ENCODE assay signal across 25 mouse cellular contexts in the genomic region with DNA sequence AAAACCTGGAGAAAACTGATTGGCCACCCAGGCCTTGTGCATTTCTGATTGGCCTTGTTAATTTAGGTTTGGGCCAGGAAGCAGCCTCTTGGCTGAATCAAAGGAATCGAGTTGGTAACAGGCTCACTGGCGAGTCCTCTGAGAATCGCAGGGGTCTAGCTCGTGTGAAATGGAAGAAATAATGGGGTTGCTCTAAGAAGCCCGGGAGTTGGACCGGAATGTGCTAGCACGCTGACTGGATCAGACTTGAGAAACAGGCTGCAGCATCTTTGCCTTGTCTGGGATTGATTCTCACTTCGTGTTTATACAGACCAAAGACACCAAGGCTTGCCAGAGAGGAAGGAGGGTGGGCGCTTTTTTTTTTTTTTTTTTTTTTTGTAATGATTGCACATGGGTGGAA.
A peak's percentile ranks its signal among the peaks of the same experiment; 100 is the strongest.
DNase-seq lines count a peak whose midpoint lies in the region; ATAC-seq and TF ChIP-seq lines count a peak whose summit lies in the region.
"Had no signal": no experiment of that assay in that cellular context is flagged by ENCODE, and none has a peak within 500 bp of the region (broad histone marks: within the 10 kb centered on the region; RNA-seq: fewer than 3 reads in every experiment).

No protein-coding gene starts in this region.

- WGBS in heart, embryonic 14.5 days, result 66% methylated on average over 9 of the region's 9 CpGs
- 50% methylated on average over 9 of the region's 9 CpGs for WGBS in limb, embryonic 12.5 days
- WGBS in limb, embryonic 10.5 days, result 64% methylated on average over 9 of the region's 9 CpGs
- 57% methylated on average over 9 of the region's 9 CpGs for WGBS in lung, adult 2 months

- H3K4me3 ChIP-seq in heart, embryonic 14.5 days (ENCODE audit: control insufficient read depth in 1 of 2, insufficient read depth in 1 of 2, low read depth in 1 of 2, low read length in 2 of 2), result no peak overlapping the region
- no peak overlapping the region for H3K4me3 ChIP-seq in limb, embryonic 12.5 days (replicated peaks)
- H3K4me3 ChIP-seq in limb, embryonic 10.5 days, result no peak overlapping the region
- H3K4me3 ChIP-seq in lung, adult 2 months (replicated peaks; ENCODE audit: extremely low read depth, low read depth, low read length), result no peak overlapping the region
- H3K4me3 ChIP-seq: embryonic facial prominence, embryonic 12.5 days; forebrain, embryonic 10.5 days; kidney, embryonic 15.5 days; midbrain, embryonic 10.5 days; midbrain, embryonic 15.5 days; neural tube, embryonic 12.5 days had no signal

- H3K4me1 ChIP-seq in heart, embryonic 14.5 days (ENCODE audit: control insufficient read depth in 2 of 2, insufficient read depth in 2 of 2, low read length in 2 of 2), result peaks cover 6 to 18% of the 10 kb centered on the region in 2 experiments; a peak in 3 of 4 replicates
- peaks cover 24% of the 10 kb centered on the region for H3K4me1 ChIP-seq in limb, embryonic 12.5 days (replicated peaks)
- peaks cover 36% of the 10 kb centered on the region for H3K4me1 ChIP-seq in limb, embryonic 10.5 days
- H3K4me1 ChIP-seq in lung, adult 2 months (ENCODE audit: control insufficient read depth, insufficient read depth, low read length), result no peaks in the 10 kb centered on the region

- no peak for TF ChIP-seq POLR2A in lung, adult 2 months (IDR thresholded peaks at IDR 0.05; ENCODE audit: borderline replicate concordance, extremely low read depth, low read depth, low read length)

- no peak overlapping the region for H3K27ac ChIP-seq in heart, embryonic 14.5 days (replicated peaks in 1 of 2; ENCODE audit: control insufficient read depth in 1 of 2, insufficient read depth in 1 of 2, low read depth in 2 of 2, low read length in 2 of 2)
- no peak overlapping the region for H3K27ac ChIP-seq in limb, embryonic 12.5 days
- H3K27ac ChIP-seq in limb, embryonic 10.5 days, result no peak overlapping the region
- H3K27ac ChIP-seq: embryonic facial prominence, embryonic 12.5 days; forebrain, embryonic 10.5 days; hindbrain, embryonic 14.5 days; kidney, embryonic 15.5 days; midbrain, embryonic 15.5 days; neural tube, embryonic 12.5 days had no signal

- H3K4me2 ChIP-seq in heart, embryonic 14.5 days (ENCODE audit: low read length), result peak overlapping the region; percentile 49; the same call in 1 of the 2 replicates
- H3K4me2 ChIP-seq in limb, embryonic 12.5 days, result 0 out of 2 replicates have a peak overlapping the region, but pooled peaks have one; percentile 28
- H3K4me2 ChIP-seq: embryonic facial prominence, embryonic 12.5 days; hindbrain, embryonic 14.5 days; kidney, embryonic 15.5 days; liver, embryonic 11.5 days; midbrain, embryonic 15.5 days; neural tube, embryonic 12.5 days had no signal

- no peak overlapping the region for H3K9ac ChIP-seq in heart, embryonic 14.5 days (ENCODE audit: low read length)
- no peak overlapping the region for H3K9ac ChIP-seq in limb, embryonic 12.5 days (replicated peaks)
- H3K9ac ChIP-seq: embryonic facial prominence, embryonic 12.5 days; hindbrain, embryonic 14.5 days; kidney, embryonic 15.5 days; midbrain, embryonic 15.5 days; neural tube, embryonic 12.5 days had no signal

- TF ChIP-seq CTCF in lung, adult 2 months (IDR thresholded peaks at IDR 0.05; ENCODE audit: insufficient read depth, low read length), result no peak

- DNase-seq in heart, adult 18-20 months, result no peak
- no peak for DNase-seq in limb, embryonic 10.5 days (ENCODE audit: low spot score)
- peak; percentile 41 for DNase-seq in lung, postnatal 10 days
- DNase-seq in lung, adult 2 months, result no peak
- DNase-seq: adrenal gland, postnatal 14 days; cerebellum, adult 11 months; cerebellum, adult 9-10 months; cerebellum, postnatal 36 days; gastrocnemius, postnatal 14 days; heart, postnatal 36 days; kidney, adult 18-20 months; kidney, postnatal 25 days; thymus, postnatal 4 days had no signal

- peaks cover 2% of the 10 kb centered on the region; the same call in 1 of the 2 replicates for H3K9me3 ChIP-seq in heart, embryonic 14.5 days (ENCODE audit: control insufficient read depth, low read length)
- 0 out of 2 replicates have a peak, but pooled peaks cover 5% of the 10 kb centered on the region for H3K9me3 ChIP-seq in limb, embryonic 12.5 days
- no peaks in the 10 kb centered on the region for H3K9me3 ChIP-seq in limb, embryonic 10.5 days (replicated peaks)
- H3K9me3 ChIP-seq: embryonic facial prominence, embryonic 12.5 days; heart, embryonic 10.5 days; kidney, embryonic 15.5 days; midbrain, embryonic 10.5 days; midbrain, embryonic 15.5 days; neural tube, embryonic 12.5 days had no signal

- H3K27me3 ChIP-seq in heart, embryonic 14.5 days (ENCODE audit: control insufficient read depth, insufficient read depth, low read length), result no peaks in the 10 kb centered on the region
- peaks cover 12% of the 10 kb centered on the region; the same call in 1 of the 2 replicates for H3K27me3 ChIP-seq in limb, embryonic 12.5 days
- H3K27me3 ChIP-seq in limb, embryonic 10.5 days (ENCODE audit: low read depth, poor library complexity, severe bottlenecking), result peaks cover 28% of the 10 kb centered on the region
- H3K27me3 ChIP-seq: embryonic facial prominence, embryonic 12.5 days; kidney, embryonic 15.5 days; midbrain, embryonic 15.5 days; neural tube, embryonic 12.5 days had no signal

- H3K36me3 ChIP-seq in heart, embryonic 14.5 days (ENCODE audit: control insufficient read depth, insufficient read depth, low read length), result no peaks in the 10 kb centered on the region
- H3K36me3 ChIP-seq in limb, embryonic 12.5 days, result no peaks in the 10 kb centered on the region
- no peaks in the 10 kb centered on the region for H3K36me3 ChIP-seq in limb, embryonic 10.5 days
- H3K36me3 ChIP-seq: embryonic facial prominence, embryonic 12.5 days; forebrain, embryonic 10.5 days; heart, embryonic 10.5 days; kidney, embryonic 15.5 days; midbrain, embryonic 10.5 days; midbrain, embryonic 15.5 days; neural tube, embryonic 12.5 days had no signal

- ATAC-seq in heart, embryonic 14.5 days (ENCODE audit: insufficient number of reproducible peaks, insufficient read depth, low FRiP score, low read depth), result no peak
- ATAC-seq in limb, embryonic 12.5 days (ENCODE audit: insufficient number of reproducible peaks, insufficient read depth, low FRiP score, low TSS enrichment, low read depth), result no peak
- ATAC-seq: CD4-positive, CD25-positive, alpha-beta regulatory T cell, adult 4 months; midbrain, embryonic 15.5 days had no signal
